Mouse (Mus musculus): ENCODE results near the gene Trabd2b. TPM values are rescaled to one million over a fixed set of nuclear protein-coding genes. Genes with fewer than 3 reads are reported as not detected.

Gene Trabd2b
- total and polyA plus RNA-seq, 3 experiments: not detected

DNA sequence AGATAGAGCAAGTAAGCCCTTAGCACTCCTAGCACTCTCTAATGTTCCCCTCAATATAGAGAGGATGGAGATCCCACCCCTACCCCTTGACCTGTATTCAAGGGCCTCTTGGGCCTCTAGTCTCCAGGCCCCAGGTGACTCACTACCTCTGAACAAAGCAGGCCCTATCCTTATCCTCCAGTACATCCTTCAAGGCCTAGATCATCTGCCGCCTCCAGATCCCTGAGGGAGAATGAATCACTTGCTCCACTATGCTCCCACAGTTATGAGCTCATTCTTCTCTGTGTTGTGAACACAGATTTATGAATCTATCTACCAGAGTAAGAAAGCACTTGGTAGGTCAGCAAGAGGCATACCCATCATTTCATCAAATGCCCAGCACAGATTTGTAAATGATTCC lies 46.7 kb upstream of the Trabd2b start:
- Histone ChIP-seq H3K27me3 (ENCODE audit: control insufficient read depth in 1 of 2, insufficient read depth in 2 of 2, low read length in 2 of 2) (no peaks in the 10 kb centered on the region), H3K9me3 (replicated peaks; ENCODE audit: insufficient read depth, low read length) (no peaks in the 10 kb centered on the region), H3K9ac (ENCODE audit: control insufficient read depth, low read depth, low read length, poor library complexity, severe bottlenecking) (no peak overlapping the region), H3K4me1 (ENCODE audit: control insufficient read depth in 1 of 2, insufficient read depth in 2 of 2, low read length in 2 of 2) (no peaks in the 10 kb centered on the region), H3K27ac (ENCODE audit: control insufficient read depth, low read depth, low read length) (no peak overlapping the region), H3K79me2 (ENCODE audit: control insufficient read depth, insufficient read depth, low read length, poor library complexity) (no peaks in the 10 kb centered on the region), H3K4me3 (ENCODE audit: control insufficient read depth in 1 of 2, insufficient read depth in 1 of 2, low read depth in 2 of 2, low read length in 2 of 2) (no peak overlapping the region), H3K36me3 (ENCODE audit: control insufficient read depth in 1 of 2, insufficient read depth in 2 of 2, low read length in 2 of 2) (no peaks in the 10 kb centered on the region)
- DNase-seq (ENCODE audit: low read depth, low spot score): no peak
- TF ChIP-seq JUND (IDR thresholded peaks at IDR 0.05; ENCODE audit: low read depth, low read length): no peak
- no peak for TF ChIP-seq MYC (IDR thresholded peaks at IDR 0.05; ENCODE audit: low read depth, low read length)
- no peak for TF ChIP-seq ETS1 (IDR thresholded peaks at IDR 0.05; ENCODE audit: low read depth, low read length)

DNA sequence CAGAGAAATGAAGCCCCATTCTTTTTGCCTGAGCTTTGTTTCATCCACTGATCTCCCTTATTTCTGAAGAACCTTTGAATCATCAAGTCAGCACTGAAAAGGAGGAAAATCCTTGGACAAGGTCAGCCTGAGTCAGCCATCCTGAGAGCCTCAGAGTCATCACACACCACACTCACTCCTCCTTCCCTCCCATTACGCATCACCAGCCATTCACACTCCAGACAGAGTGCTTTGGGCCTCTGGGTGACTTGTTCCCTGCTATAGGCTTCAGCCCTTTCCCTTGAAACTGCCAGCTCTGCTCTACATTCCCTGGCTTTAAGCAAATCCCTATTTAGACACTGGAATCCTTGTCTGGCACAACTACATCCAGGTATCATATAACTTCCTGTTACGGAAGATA lies 45.2 kb upstream of the Trabd2b start:
- TF ChIP-seq HCFC1 (IDR thresholded peaks at IDR 0.05; ENCODE audit: low read depth, low read length): no peak
- no peak for TF ChIP-seq TCF12 (IDR thresholded peaks at IDR 0.05; ENCODE audit: low read depth, low read length)
- no peak for TF ChIP-seq POLR2AphosphoS2 (IDR thresholded peaks at IDR 0.05; ENCODE audit: low read length)
- no peak for TF ChIP-seq MAFK (IDR thresholded peaks at IDR 0.05; ENCODE audit: borderline replicate concordance, low read depth, low read length)
- TF ChIP-seq CHD2 (IDR thresholded peaks at IDR 0.05; ENCODE audit: low read length): no peak
- no peak for TF ChIP-seq CTCF (IDR thresholded peaks at IDR 0.05 in 2 of 3, conservative IDR thresholded peaks at IDR 0.05 in 1 of 3; ENCODE audit: control insufficient read depth in 1 of 3, insufficient read depth in 1 of 3, low read depth in 2 of 3, low read length in 3 of 3, poor library complexity in 1 of 3, severe bottlenecking in 1 of 3)
- Histone ChIP-seq H3K79me2 (ENCODE audit: control insufficient read depth, insufficient read depth, low read length, poor library complexity) (no peaks in the 10 kb centered on the region), H3K27ac (ENCODE audit: control insufficient read depth, low read depth, low read length) (no peak overlapping the region), H3K4me3 (ENCODE audit: control insufficient read depth in 1 of 2, insufficient read depth in 1 of 2, low read depth in 2 of 2, low read length in 2 of 2) (no peak overlapping the region), H3K9me3 (replicated peaks; ENCODE audit: insufficient read depth, low read length) (no peaks in the 10 kb centered on the region), H3K9ac (ENCODE audit: control insufficient read depth, low read depth, low read length, poor library complexity, severe bottlenecking) (no peak overlapping the region), H3K36me3 (ENCODE audit: control insufficient read depth in 1 of 2, insufficient read depth in 2 of 2, low read length in 2 of 2) (no peaks in the 10 kb centered on the region), H3K4me1 (ENCODE audit: control insufficient read depth in 1 of 2, insufficient read depth in 2 of 2, low read length in 2 of 2) (no peaks in the 10 kb centered on the region), H3K27me3 (ENCODE audit: control insufficient read depth in 1 of 2, insufficient read depth in 2 of 2, low read length in 2 of 2) (no peaks in the 10 kb centered on the region)
- DNase-seq (ENCODE audit: low read depth, low spot score): no peak

DNA sequence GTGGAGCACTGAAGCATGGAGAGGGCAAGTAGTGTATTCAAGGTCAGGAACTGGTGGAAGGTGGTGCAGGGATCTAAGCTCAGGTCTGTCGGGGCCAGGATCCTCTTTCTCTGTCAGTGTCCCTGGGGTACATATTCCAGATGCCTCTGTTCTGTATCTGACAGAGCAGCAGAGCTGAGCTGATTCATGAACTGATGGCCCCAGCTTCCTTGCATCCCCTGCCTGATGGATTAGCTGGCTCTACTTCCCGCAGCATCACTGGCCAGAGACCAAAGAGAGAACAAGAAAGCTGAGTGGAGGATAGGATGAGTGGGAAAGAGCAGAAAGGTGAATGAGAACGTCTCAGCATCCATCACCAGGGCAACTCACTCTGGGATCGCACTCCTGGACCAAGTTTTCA lies 41.5 kb upstream of the Trabd2b start:
- H3K27ac ChIP-seq (ENCODE audit: control insufficient read depth, low read depth, low read length): no peak overlapping the region
- no peaks in the 10 kb centered on the region for H3K79me2 ChIP-seq (ENCODE audit: control insufficient read depth, insufficient read depth, low read length, poor library complexity)
- no peak overlapping the region for H3K4me3 ChIP-seq (ENCODE audit: control insufficient read depth in 1 of 2, insufficient read depth in 1 of 2, low read depth in 2 of 2, low read length in 2 of 2)
- H3K4me1 ChIP-seq (ENCODE audit: control insufficient read depth in 1 of 2, insufficient read depth in 2 of 2, low read length in 2 of 2): no peaks in the 10 kb centered on the region
- no peaks in the 10 kb centered on the region for H3K27me3 ChIP-seq (ENCODE audit: control insufficient read depth in 1 of 2, insufficient read depth in 2 of 2, low read length in 2 of 2)
- TF ChIP-seq RAD21 (IDR thresholded peaks at IDR 0.05; ENCODE audit: low read depth, low read length) (no peak), USF2 (IDR thresholded peaks at IDR 0.05; ENCODE audit: borderline replicate concordance in 1 of 2, insufficient read depth in 1 of 2, low read depth in 1 of 2, low read length in 2 of 2) (no peak), POLR2AphosphoS5 (IDR thresholded peaks at IDR 0.05; ENCODE audit: borderline replicate concordance, low read depth, low read length) (no peak)
- no peak for DNase-seq (ENCODE audit: low read depth, low spot score)
- H3K36me3 ChIP-seq (ENCODE audit: control insufficient read depth in 1 of 2, insufficient read depth in 2 of 2, low read length in 2 of 2): no peaks in the 10 kb centered on the region
- no peak overlapping the region for H3K9ac ChIP-seq (ENCODE audit: control insufficient read depth, low read depth, low read length, poor library complexity, severe bottlenecking)
- no peaks in the 10 kb centered on the region for H3K9me3 ChIP-seq (replicated peaks; ENCODE audit: insufficient read depth, low read length)
